Mouse (Mus musculus): ENCODE data around the gene Tmem100. TPM values are rescaled to one million over a fixed set of nuclear protein-coding genes. Genes with fewer than 3 reads are reported as not detected.

The Tmem100 gene
- polyA plus RNA-seq, 1 experiment from 2014 or later: 1.2 TPM

GRCm38 (mm10) chr11:90044459-90044858 lies 14.3 kb downstream of the Tmem100 start:
- TF ChIP-seq CTCF (IDR thresholded peaks at IDR 0.05; ENCODE audit: low read depth) (no peak), EP300 (IDR thresholded peaks at IDR 0.05; ENCODE audit: low read depth) (no peak)
- no peak overlapping the region for H3K27ac ChIP-seq (ENCODE audit: low read depth)
- no peaks in the 10 kb centered on the region for H3K4me1 ChIP-seq (ENCODE audit: insufficient read depth)
- H3K9me3 ChIP-seq (ENCODE audit: low read length): no peaks in the 10 kb centered on the region
- H3K9ac ChIP-seq (replicated peaks): no peak overlapping the region
- ATAC-seq: no peak
- DNase-seq: no peak
- no peaks in the 10 kb centered on the region for H3K36me3 ChIP-seq (replicated peaks; ENCODE audit: insufficient read depth, low read length)
- H3K27me3 ChIP-seq (ENCODE audit: insufficient read depth, low read length): no peaks in the 10 kb centered on the region
- 78% methylated on average over 4 of the region's 4 CpGs for WGBS (ENCODE audit: insufficient replicate concordance)
- no peak overlapping the region for H3K4me2 ChIP-seq (ENCODE audit: low read depth, low read length)
- H3K4me3 ChIP-seq (ENCODE audit: low read depth, low read length): no peak overlapping the region

- no peaks in the 10 kb centered on the region for H3K9me3 ChIP-seq (ENCODE audit: low read length)
- TF ChIP-seq EP300 (IDR thresholded peaks at IDR 0.05; ENCODE audit: low read depth): no peak
- no peak for TF ChIP-seq CTCF (IDR thresholded peaks at IDR 0.05; ENCODE audit: low read depth)
Measured at GRCm38 (mm10) chr11:90046211-90046610, 16.1 kb downstream of the Tmem100 start.

GRCm38 (mm10) chr11:90047271-90047670 lies 17.1 kb downstream of the Tmem100 start:
- no peak for ATAC-seq
- no peak overlapping the region for H3K4me2 ChIP-seq (ENCODE audit: low read depth, low read length)
- no peak overlapping the region for H3K27ac ChIP-seq (ENCODE audit: low read depth)
- TF ChIP-seq CTCF (IDR thresholded peaks at IDR 0.05; ENCODE audit: low read depth) (no peak), EP300 (IDR thresholded peaks at IDR 0.05; ENCODE audit: low read depth) (no peak)
- H3K4me1 ChIP-seq (ENCODE audit: insufficient read depth): no peaks in the 10 kb centered on the region
- no peaks in the 10 kb centered on the region for H3K27me3 ChIP-seq (ENCODE audit: insufficient read depth, low read length)
- H3K9me3 ChIP-seq (ENCODE audit: low read length): no peaks in the 10 kb centered on the region
- no peak for DNase-seq
- no peaks in the 10 kb centered on the region for H3K36me3 ChIP-seq (replicated peaks; ENCODE audit: insufficient read depth, low read length)
- WGBS (ENCODE audit: insufficient replicate concordance): 76% methylated on average over 9 of the region's 9 CpGs
- H3K4me3 ChIP-seq (ENCODE audit: low read depth, low read length): no peak overlapping the region
- no peak overlapping the region for H3K9ac ChIP-seq (replicated peaks)

More at GRCm38 (mm10) chr11:90046211-90046610, 16.1 kb downstream of the Tmem100 start:
- ATAC-seq: no peak
- no peaks in the 10 kb centered on the region for H3K4me1 ChIP-seq (ENCODE audit: insufficient read depth)
- DNase-seq: no peak
- H3K36me3 ChIP-seq (replicated peaks; ENCODE audit: insufficient read depth, low read length): no peaks in the 10 kb centered on the region
- WGBS (ENCODE audit: insufficient replicate concordance): 33% methylated on average over 7 of the region's 7 CpGs
- no peak overlapping the region for H3K4me2 ChIP-seq (ENCODE audit: low read depth, low read length)
- no peak overlapping the region for H3K4me3 ChIP-seq (ENCODE audit: low read depth, low read length)
- H3K9ac ChIP-seq (replicated peaks): no peak overlapping the region
- H3K27ac ChIP-seq (ENCODE audit: low read depth): no peak overlapping the region
- H3K27me3 ChIP-seq (ENCODE audit: insufficient read depth, low read length): no peaks in the 10 kb centered on the region

- Histone ChIP-seq H3K27ac (ENCODE audit: low read depth) (no peak overlapping the region), H3K27me3 (ENCODE audit: insufficient read depth, low read length) (no peaks in the 10 kb centered on the region), H3K9me3 (ENCODE audit: low read length) (no peaks in the 10 kb centered on the region), H3K4me2 (ENCODE audit: low read depth, low read length) (no peak overlapping the region), H3K9ac (replicated peaks) (no peak overlapping the region), H3K4me1 (ENCODE audit: insufficient read depth) (no peaks in the 10 kb centered on the region), H3K36me3 (replicated peaks; ENCODE audit: insufficient read depth, low read length) (no peaks in the 10 kb centered on the region), H3K4me3 (ENCODE audit: low read depth, low read length) (no peak overlapping the region)
- no peak for ATAC-seq
- 71% methylated on average over 7 of the region's 7 CpGs for WGBS (ENCODE audit: insufficient replicate concordance)
- no peak for DNase-seq
- TF ChIP-seq EP300 (IDR thresholded peaks at IDR 0.05; ENCODE audit: low read depth): no peak
- no peak for TF ChIP-seq CTCF (IDR thresholded peaks at IDR 0.05; ENCODE audit: low read depth)
Measured at GRCm38 (mm10) chr11:90050016-90050415, 19.9 kb downstream of the Tmem100 start.

- no peak overlapping the region for H3K9ac ChIP-seq (replicated peaks)
- H3K4me3 ChIP-seq (ENCODE audit: low read depth, low read length): no peak overlapping the region
- no peaks in the 10 kb centered on the region for H3K27me3 ChIP-seq (ENCODE audit: insufficient read depth, low read length)
- TF ChIP-seq CTCF (IDR thresholded peaks at IDR 0.05; ENCODE audit: low read depth) (no peak), EP300 (IDR thresholded peaks at IDR 0.05; ENCODE audit: low read depth) (no peak)
- H3K4me1 ChIP-seq (ENCODE audit: insufficient read depth): no peaks in the 10 kb centered on the region
- H3K36me3 ChIP-seq (replicated peaks; ENCODE audit: insufficient read depth, low read length): no peaks in the 10 kb centered on the region
- no peak for ATAC-seq
- H3K9me3 ChIP-seq (ENCODE audit: low read length): no peaks in the 10 kb centered on the region
- DNase-seq: no peak
- WGBS (ENCODE audit: insufficient replicate concordance): 75% methylated on average over 7 of the region's 7 CpGs
- no peak overlapping the region for H3K27ac ChIP-seq (ENCODE audit: low read depth)
- H3K4me2 ChIP-seq (ENCODE audit: low read depth, low read length): no peak overlapping the region
Measured at GRCm38 (mm10) chr11:90052785-90053184, 22.6 kb downstream of the Tmem100 start.

GRCm38 (mm10) chr11:90053820-90054219 lies 23.7 kb downstream of the Tmem100 start:
- Histone ChIP-seq H3K9me3 (ENCODE audit: low read length) (no peaks in the 10 kb centered on the region), H3K9ac (replicated peaks) (no peak overlapping the region), H3K36me3 (replicated peaks; ENCODE audit: insufficient read depth, low read length) (no peaks in the 10 kb centered on the region), H3K4me1 (ENCODE audit: insufficient read depth) (no peaks in the 10 kb centered on the region), H3K4me2 (ENCODE audit: low read depth, low read length) (no peak overlapping the region), H3K4me3 (ENCODE audit: low read depth, low read length) (no peak overlapping the region), H3K27ac (ENCODE audit: low read depth) (no peak overlapping the region), H3K27me3 (ENCODE audit: insufficient read depth, low read length) (no peaks in the 10 kb centered on the region)
- TF ChIP-seq EP300 (IDR thresholded peaks at IDR 0.05; ENCODE audit: low read depth): no peak
- 70% methylated on average over 4 of the region's 4 CpGs for WGBS (ENCODE audit: insufficient replicate concordance)
- DNase-seq (no peak), ATAC-seq (no peak)

GRCm38 (mm10) chr11:90054401-90054800 lies 24.3 kb downstream of the Tmem100 start:
- no peak for ATAC-seq

More at GRCm38 (mm10) chr11:90054401-90054800, 24.3 kb downstream of the Tmem100 start:
- Histone ChIP-seq H3K9ac (replicated peaks) (no peak overlapping the region), H3K4me1 (ENCODE audit: insufficient read depth) (no peaks in the 10 kb centered on the region), H3K9me3 (ENCODE audit: low read length) (peaks cover 2% of the 10 kb centered on the region), H3K36me3 (replicated peaks; ENCODE audit: insufficient read depth, low read length) (no peaks in the 10 kb centered on the region), H3K4me2 (ENCODE audit: low read depth, low read length) (no peak overlapping the region), H3K27me3 (ENCODE audit: insufficient read depth, low read length) (no peaks in the 10 kb centered on the region), H3K4me3 (ENCODE audit: low read depth, low read length) (no peak overlapping the region), H3K27ac (ENCODE audit: low read depth) (no peak overlapping the region)
- TF ChIP-seq EP300 (IDR thresholded peaks at IDR 0.05; ENCODE audit: low read depth) (no peak), CTCF (IDR thresholded peaks at IDR 0.05; ENCODE audit: low read depth) (no peak)
- no peak for DNase-seq
- 43% methylated on average over 7 of the region's 7 CpGs for WGBS (ENCODE audit: insufficient replicate concordance)

Measured in liver, postnatal 0 days (tissue).